Mouse (Mus musculus) lung, postnatal 0 days (tissue): Measurements from ENCODE around the gene Taok3.

Source experiments
- CTCF ChIP-seq: IDR thresholded peaks from 2 replicates; pipeline ENCODE4 v1.5.1; 2016; ENCODE audit warnings: antibody characterized with exemption, mild to moderate bottlenecking
- EP300 ChIP-seq: IDR thresholded peaks from 2 replicates; pipeline ENCODE4 v1.6.1; 2016; ENCODE audit warnings: antibody characterized with exemption, mild to moderate bottlenecking, control low read depth

- TF ChIP-seq CTCF: no peak
- no peak for TF ChIP-seq EP300
These were observed 138.3 kb downstream of the Taok3 start for GRCm38 (mm10) chr5:117258276-117258675.
